Mouse (Mus musculus) testis, adult 2 months (tissue): ENCODE results near the gene Hoxa2.

Source experiments
- CTCF ChIP-seq: fragments of 200-500 bp; IDR thresholded peaks from 2 replicates; pipeline ENCODE4 v1.5.1; 2012; ENCODE audit warnings: low read depth, mild to moderate bottlenecking, inconsistent platforms, low read length, moderate library complexity; ENCODE audit not compliant: control insufficient read depth, insufficient read depth, insufficient replicate concordance
- POLR2A ChIP-seq: fragments of 200-500 bp; IDR thresholded peaks from 2 replicates; pipeline ENCODE4 v1.6.1; 2012; ENCODE audit warnings: low read depth, mild to moderate bottlenecking, inconsistent platforms, low read length, moderate library complexity; ENCODE audit not compliant: control insufficient read depth

DNA sequence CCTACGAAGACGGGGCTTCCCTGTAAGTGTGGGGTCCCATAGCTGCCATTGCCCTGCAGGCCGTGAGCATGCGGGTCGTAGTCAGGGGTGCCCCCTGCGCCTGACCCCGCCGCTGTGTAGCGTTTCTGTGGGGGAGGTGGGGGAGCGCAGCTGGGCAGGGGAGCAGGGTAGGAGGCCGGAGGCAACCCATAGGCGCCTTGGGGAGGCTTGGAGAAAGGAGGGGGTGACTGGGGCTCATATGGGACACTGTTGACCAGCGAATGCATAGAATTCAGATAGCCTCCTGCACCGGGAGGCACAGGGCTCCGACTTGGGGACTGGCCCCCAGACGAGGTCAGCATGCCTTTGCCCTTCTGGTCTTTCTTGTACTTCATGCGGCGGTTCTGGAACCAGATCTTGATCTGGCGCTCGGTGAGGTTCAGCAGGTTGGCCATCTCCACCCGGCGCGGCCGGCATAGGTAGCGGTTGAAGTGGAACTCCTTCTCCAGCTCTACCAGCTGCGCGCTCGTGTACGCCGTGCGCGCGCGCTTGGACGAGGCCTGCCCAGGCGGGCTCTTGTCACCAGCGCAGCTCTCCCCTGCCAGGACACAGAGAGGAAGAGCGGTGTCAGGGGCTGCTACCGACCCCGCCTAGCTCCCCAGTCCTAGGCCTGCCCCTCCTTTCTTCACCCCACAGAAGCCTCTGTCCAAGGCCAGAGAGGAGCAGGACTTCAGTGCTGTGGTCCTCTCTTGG, 5.7 kb upstream of the Hoxa2 start:
- TF ChIP-seq CTCF (no peak), POLR2A (peak; percentile 27; the same call in 1 of the 2 replicates)
